Mouse (Mus musculus) lung, postnatal 25 days (tissue): ENCODE measurements around the gene Zbtb37.
"Not testable (repeated sequence)": the region's sequence is repeated elsewhere in the genome, so short reads cannot be mapped to it uniquely, and the experiment has no call there.

Experiments used
- DNase-seq: peaks from one replicate; pipeline ENCODE4 v3.0.0; 2022; ENCODE audit warnings: low spot score

Gene Zbtb37

DNA sequence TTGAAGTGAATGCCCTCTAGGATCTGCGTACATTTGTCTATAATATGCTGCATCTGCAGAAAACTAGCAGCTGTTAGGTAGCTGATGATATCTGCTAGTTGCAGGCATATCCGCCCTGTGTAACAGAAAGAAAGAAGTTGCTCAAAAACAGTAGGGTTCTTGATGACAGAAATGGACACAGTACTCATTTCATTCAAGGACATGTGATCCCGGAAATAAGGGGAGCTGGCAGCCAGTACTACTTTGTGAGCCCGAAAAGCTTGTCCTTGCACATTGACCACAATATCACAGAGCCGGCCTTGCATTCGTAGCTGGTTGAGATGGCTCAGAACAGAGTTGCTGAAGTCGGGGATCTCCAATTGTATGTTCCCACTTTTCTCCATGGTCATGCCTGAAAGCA is 2.3 kb downstream of the Zbtb37 start:
- DNase-seq = no peak

DNA sequence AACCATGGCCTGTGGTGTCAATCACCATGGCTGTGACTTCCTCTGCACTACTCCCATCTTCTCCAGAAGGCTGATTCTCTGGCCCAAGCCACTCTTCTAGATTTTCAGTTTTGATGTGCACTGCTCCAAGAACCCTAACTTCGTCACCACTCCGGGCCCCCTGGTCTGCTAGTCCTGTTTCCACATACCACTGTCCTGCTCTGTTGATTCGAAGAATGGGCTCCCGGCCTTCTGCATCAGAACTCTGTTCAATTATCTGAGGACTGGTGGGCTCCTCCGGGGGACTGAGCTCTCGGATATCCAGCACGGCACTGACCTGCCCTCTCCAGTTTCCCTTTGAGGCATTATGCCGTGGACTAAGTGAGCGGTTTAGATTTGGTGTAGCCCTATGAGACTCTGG is 2.8 kb downstream of the Zbtb37 start:
- DNase-seq = no peak

GRCm38 (mm10) chr1:161030058-161030457 is 4.6 kb downstream of the Zbtb37 start:
- no peak for DNase-seq

DNA sequence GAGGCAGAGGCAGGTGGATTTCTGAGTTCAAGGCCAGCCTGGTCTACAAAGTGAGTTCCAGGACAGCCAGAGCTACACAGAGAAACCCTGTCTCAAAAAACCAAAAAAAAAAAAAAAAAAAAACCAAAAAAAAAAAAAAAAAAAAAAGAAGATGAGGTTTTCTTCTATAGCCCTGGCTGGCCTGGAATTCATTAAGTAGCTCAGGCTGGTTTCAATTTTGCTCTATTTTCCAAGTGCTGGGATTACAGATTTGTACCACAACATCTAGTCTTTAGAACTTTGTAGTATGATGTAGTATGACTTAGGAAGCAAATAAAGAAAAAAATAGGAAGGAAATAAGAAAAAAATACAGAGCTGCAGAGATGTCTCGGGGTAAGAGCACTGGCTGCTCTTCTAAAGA is 6.2 kb downstream of the Zbtb37 start:
- not testable (repeated sequence) for DNase-seq

GRCm38 (mm10) chr1:161027196-161027595 is 7.5 kb downstream of the Zbtb37 start:
- no peak for DNase-seq

GRCm38 (mm10) chr1:161025410-161026210 is 9.0 kb downstream of the Zbtb37 start:
- peak; percentile 26 for DNase-seq

GRCm38 (mm10) chr1:161020051-161020450 is 14.6 kb downstream of the Zbtb37 start:
- no peak for DNase-seq

- DNase-seq = no peak
Observed at GRCm38 (mm10) chr1:161016378-161016777, 18.3 kb downstream of the Zbtb37 start.

- DNase-seq = no peak
Observed at GRCm38 (mm10) chr1:161010436-161010835, 24.2 kb downstream of the Zbtb37 start.

GRCm38 (mm10) chr1:161008038-161008437 is 26.6 kb downstream of the Zbtb37 start:
- no peak for DNase-seq

- no peak for DNase-seq
Observed at GRCm38 (mm10) chr1:161006471-161006870, 28.2 kb downstream of the Zbtb37 start.

- DNase-seq = no peak
Observed at GRCm38 (mm10) chr1:161005526-161005925, 29.1 kb downstream of the Zbtb37 start.

GRCm38 (mm10) chr1:161004942-161005341 is 29.7 kb downstream of the Zbtb37 start:
- no peak for DNase-seq

DNA sequence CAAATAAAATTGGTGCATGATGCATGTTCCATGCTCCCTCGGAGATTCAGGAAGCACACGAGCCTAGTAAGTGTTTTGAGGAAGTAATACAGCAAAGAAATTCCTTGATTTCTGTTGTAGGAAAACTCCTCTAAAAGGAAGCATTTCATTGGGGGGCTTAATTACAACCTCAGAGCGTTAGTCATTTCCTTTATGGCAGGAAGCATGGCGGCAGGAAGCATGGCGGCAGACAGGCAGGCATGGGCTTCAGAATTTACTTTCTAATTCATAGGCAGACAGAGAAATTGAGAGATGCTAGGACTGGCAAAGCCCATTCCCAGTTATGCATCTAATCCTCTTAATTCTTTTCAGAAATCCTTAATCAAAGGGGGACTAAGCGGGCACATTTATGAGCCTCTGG is 40.8 kb downstream of the Zbtb37 start:
- no peak for DNase-seq

DNA sequence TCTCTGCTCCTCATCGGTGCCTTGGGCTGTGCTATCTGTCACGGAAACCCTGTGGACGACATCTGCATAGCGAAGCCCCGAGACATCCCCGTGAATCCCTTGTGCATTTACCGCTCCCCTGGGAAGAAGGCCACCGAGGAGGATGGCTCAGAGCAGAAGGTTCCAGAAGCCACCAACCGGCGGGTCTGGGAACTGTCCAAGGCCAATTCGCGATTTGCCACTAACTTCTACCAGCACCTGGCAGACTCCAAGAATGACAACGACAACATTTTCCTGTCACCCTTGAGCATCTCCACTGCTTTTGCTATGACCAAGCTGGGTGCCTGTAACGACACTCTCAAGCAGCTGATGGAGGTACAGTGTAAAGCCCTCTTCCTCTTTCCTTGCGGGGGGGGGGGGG is 45.3 kb downstream of the Zbtb37 start:
- no peak for DNase-seq

- no peak for DNase-seq
Observed at GRCm38 (mm10) chr1:160986881-160987635, 47.6 kb downstream of the Zbtb37 start.

GRCm38 (mm10) chr1:160985477-160985876 is 49.2 kb downstream of the Zbtb37 start:
- DNase-seq = no peak

- not testable (repeated sequence) for DNase-seq
Observed at GRCm38 (mm10) chr1:160984731-160985130, 49.9 kb downstream of the Zbtb37 start.

- no peak for DNase-seq
Observed at GRCm38 (mm10) chr1:160982887-160983286, 51.8 kb downstream of the Zbtb37 start.

DNA sequence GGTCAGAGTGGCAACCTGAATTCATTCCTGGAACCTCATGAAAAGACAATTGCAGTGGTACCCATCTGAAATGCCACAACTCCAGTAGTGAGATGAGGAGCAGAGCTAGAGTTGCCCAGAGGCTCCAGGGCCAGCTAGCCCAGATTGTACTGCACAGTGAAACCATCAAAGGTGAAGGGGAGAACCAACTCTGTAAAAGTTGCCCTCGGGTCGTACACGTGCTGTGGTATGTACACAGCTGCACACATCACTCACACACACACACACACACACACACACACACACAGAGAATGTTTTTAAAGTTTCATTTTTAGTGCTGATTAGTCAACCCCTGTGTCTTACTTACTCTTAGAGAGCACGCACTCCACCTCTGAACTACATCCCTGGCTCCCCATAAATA is 53.3 kb downstream of the Zbtb37 start:
- no peak for DNase-seq

DNA sequence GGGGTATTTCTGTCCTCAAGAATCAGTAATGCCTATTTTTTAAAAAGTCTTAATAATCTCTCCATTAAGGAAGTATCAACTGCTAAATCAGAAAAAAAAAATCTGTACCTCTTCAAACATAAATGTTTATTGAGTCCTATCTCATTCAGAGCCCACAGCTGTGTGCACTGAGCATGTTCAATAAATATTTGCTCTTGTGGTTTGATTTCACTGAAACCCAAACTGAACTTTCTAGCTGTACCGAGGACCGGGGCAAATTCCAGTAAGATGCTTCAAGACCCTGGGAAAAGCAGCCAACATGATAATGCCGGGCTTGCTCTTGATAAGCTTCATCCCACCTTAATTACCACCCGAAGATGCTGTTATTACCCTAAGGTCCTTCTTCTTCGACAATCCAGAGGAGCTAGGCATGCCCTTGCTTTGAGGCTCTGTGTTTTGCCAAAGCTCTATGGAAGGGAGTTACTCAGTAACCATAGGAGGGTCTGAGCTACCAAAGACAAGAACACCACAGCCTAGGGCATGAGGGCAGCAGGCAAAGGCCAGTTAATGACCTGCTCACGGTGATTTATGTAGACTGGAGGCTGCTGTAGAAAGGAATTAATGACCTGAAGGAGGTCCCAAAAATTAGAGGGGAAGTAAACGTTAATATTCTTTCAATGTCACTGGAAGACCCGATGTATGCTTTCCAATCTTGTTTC is 54.0 kb downstream of the Zbtb37 start:
- DNase-seq = no peak

GRCm38 (mm10) chr1:160980021-160980420 is 54.6 kb downstream of the Zbtb37 start:
- DNase-seq = no peak
